Mouse (Mus musculus) brain, embryonic 14.5 days (tissue): Measurements from ENCODE around the gene Nup85. TPM values are rescaled to one million over a fixed set of nuclear protein-coding genes. Genes with fewer than 3 reads are reported as not detected.

Experiments
- DNase-seq: peaks from one replicate; pipeline ENCODE4 v3.0.0-alpha.2; 2011; ENCODE audit warnings: low read depth
- CTCF ChIP-seq: fragments of 200-500 bp; IDR thresholded peaks from 2 replicates; pipeline ENCODE4 v1.5.1; 2012; ENCODE audit warnings: inconsistent platforms, mild to moderate bottlenecking, moderate library complexity, borderline replicate concordance; ENCODE audit not compliant: insufficient read depth, insufficient read length; ENCODE audit errors: extremely low read depth
- POLR2A ChIP-seq: fragments of 200-500 bp; IDR thresholded peaks from 2 replicates; pipeline ENCODE4 v1.6.1; 2012; ENCODE audit warnings: mild to moderate bottlenecking, inconsistent platforms, borderline replicate concordance; ENCODE audit not compliant: poor library complexity, insufficient read depth, insufficient read length, severe bottlenecking; ENCODE audit errors: extremely low read depth
- polyA plus RNA-seq: library from polyadenylated mRNA; depleted of rRNA; stranded (reverse); fragments of >200 nt; gene quantifications from 2 replicates; pipeline ENCODE4 v1.2.3, GENCODE M21; 2012

Gene Nup85
- polyA plus RNA-seq, 1 experiment = 105 TPM

- DNase-seq = no peak
- no peak for TF ChIP-seq POLR2A
- TF ChIP-seq CTCF = no peak
These were observed 23.8 kb downstream of the Nup85 start for GRCm38 (mm10) chr11:115587984-115588383.

- no peak for DNase-seq
- TF ChIP-seq POLR2A (no peak), CTCF (no peak)
These were observed 26.4 kb downstream of the Nup85 start for GRCm38 (mm10) chr11:115590526-115591075.

- TF ChIP-seq CTCF = no peak
- TF ChIP-seq POLR2A = no peak
- DNase-seq = no peak
These were observed 31.0 kb downstream of the Nup85 start for GRCm38 (mm10) chr11:115595209-115595608.

GRCm38 (mm10) chr11:115598309-115598708 lies 34.1 kb downstream of the Nup85 start:
- DNase-seq = no peak

GRCm38 (mm10) chr11:115599722-115600121 lies 35.5 kb downstream of the Nup85 start:
- no peak for DNase-seq
- TF ChIP-seq POLR2A (no peak), CTCF (no peak)

More at GRCm38 (mm10) chr11:115598309-115598708, 34.1 kb downstream of the Nup85 start:
- TF ChIP-seq POLR2A = no peak
- no peak for TF ChIP-seq CTCF

GRCm38 (mm10) chr11:115600743-115601142 lies 36.5 kb downstream of the Nup85 start:
- no peak for TF ChIP-seq CTCF
- TF ChIP-seq POLR2A = no peak
- DNase-seq = no peak

GRCm38 (mm10) chr11:115601174-115601573 lies 36.9 kb downstream of the Nup85 start:
- TF ChIP-seq CTCF = no peak
- no peak for TF ChIP-seq POLR2A
- DNase-seq = no peak

- TF ChIP-seq CTCF (no peak), POLR2A (no peak)
- peak; percentile 20 for DNase-seq
These were observed 38.9 kb downstream of the Nup85 start for GRCm38 (mm10) chr11:115603128-115603475.

- peak; percentile 96 for DNase-seq
- TF ChIP-seq POLR2A (peak; percentile 88), CTCF (no peak)
These were observed 39.5 kb downstream of the Nup85 start, which contains the start of the genes Mrps7 and Gga3 for GRCm38 (mm10) chr11:115603476-115604303. Gene Mrps7, plus strand, starts transcription at chr11:115603925. Gene Gga3, minus strand, starts transcription at chr11:115604051.

- DNase-seq = peak; percentile 8
- TF ChIP-seq CTCF = no peak
- TF ChIP-seq POLR2A = no peak
These were observed 40.1 kb downstream of the Nup85 start for GRCm38 (mm10) chr11:115604304-115604696.

- TF ChIP-seq POLR2A (no peak), CTCF (no peak)
- DNase-seq = no peak
These were observed 42.5 kb downstream of the Nup85 start for GRCm38 (mm10) chr11:115606733-115607132.
